Mouse (Mus musculus) skeletal muscle tissue, adult 2 months (tissue): ENCODE results near the gene Dnaja2.

Experiments
- DNase-seq: peaks from one replicate; pipeline ENCODE4 v3.0.0-alpha.2; 2012; ENCODE audit warnings: low read depth, low spot score

Dnaja2 gene

GRCm38 (mm10) chr8:85502381-85502780 is 52.8 kb downstream of the Dnaja2 start:
- no peak for DNase-seq

DNA sequence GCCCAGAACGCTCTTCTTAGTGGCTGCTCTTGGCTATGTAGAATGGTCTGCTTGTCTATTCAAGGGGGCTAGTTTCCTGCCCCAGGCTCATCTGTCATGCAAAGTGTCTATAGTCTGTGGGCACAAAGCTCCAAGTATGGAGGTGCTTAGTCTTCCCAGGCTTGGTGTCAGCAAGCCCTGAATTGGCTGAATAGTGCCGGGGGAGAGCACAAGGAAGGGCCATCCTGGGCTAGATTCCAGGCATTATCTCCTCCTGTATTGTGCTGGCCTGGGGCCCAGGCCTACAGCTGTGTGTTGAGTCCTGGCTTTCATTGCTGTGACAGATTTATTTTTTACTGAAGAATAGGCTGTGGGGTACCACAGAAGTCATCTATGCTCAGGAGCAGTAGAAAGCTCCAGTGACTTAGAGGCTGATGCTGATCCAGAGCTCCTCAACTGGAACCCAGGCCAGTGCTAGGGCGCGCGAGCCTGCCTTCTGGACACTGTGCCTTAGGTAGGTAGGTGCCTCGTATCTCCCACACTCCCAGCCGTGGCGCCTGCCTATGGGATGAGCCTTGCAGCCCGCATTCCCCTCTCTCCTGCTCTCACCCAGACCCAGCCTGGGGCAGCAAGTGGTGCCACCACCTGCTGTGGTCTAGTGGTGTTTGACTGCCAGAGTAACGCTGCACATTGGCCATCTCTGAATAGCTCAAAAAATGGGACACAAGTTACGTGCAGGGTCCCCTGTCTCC is 54.0 kb downstream of the Dnaja2 start:
- no peak for DNase-seq

DNA sequence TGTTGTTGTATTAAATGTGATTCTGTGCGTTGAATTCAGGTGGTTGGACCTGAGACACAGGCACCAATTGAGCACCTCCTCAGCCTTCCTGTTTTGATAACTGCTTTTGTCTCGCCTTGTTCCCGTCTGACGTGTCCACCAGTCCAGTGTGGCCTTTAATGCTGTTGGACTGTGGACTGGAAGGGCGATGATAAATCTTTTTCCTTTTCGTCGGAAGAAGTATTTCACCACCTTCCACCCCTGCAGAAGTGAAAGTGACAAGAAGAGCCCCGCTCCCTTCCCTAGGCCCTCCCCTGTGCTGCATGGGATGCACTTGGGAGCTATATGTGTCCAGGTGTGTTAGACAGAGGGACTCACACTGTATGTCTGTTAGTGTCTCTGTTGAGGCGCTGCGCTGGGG is 54.7 kb downstream of the Dnaja2 start:
- DNase-seq = no peak

DNA sequence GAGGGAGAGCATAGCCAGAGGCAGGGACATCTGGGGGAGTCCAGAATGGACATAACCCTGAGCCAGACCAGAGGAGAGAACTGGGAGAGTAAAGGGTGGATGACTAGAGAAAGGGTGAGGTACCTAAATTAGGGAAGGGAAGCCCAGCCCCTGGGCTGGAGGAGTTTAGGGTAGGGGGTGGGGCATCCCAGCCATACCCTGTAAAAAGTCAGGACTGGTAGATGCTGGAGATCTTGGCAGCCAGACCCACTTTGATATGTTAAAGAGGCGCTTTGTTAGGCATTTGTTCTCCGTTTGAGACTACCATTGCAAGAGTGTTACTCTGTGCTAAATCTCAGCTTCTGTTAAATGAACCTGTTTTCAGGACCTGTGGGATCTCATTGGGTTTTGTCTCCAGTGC is 56.6 kb downstream of the Dnaja2 start:
- no peak for DNase-seq

GRCm38 (mm10) chr8:85496778-85497177 is 58.4 kb downstream of the Dnaja2 start:
- no peak for DNase-seq

DNA sequence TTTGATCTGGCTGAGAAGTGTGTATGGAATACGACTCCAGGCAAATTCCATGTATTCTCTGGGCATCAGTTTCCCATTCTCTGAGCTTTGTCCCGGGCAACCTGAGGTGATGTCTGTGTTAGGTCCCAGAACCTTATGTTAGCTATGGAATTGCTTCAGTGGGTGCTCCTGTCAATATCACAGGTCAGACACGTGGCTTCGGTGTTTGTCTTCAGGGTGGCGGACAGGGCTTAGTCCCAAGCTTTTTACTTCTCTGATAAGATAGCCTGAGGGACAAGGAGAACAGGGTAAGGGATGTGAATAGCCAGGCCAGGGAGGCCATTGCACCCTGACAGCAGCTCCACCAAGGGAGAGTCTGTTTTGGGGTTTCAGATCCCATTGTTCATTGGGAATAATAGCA is 59.0 kb downstream of the Dnaja2 start:
- no peak for DNase-seq

- DNase-seq = no peak
Observed at GRCm38 (mm10) chr8:85492940-85493931, 61.9 kb downstream of the Dnaja2 start.

DNA sequence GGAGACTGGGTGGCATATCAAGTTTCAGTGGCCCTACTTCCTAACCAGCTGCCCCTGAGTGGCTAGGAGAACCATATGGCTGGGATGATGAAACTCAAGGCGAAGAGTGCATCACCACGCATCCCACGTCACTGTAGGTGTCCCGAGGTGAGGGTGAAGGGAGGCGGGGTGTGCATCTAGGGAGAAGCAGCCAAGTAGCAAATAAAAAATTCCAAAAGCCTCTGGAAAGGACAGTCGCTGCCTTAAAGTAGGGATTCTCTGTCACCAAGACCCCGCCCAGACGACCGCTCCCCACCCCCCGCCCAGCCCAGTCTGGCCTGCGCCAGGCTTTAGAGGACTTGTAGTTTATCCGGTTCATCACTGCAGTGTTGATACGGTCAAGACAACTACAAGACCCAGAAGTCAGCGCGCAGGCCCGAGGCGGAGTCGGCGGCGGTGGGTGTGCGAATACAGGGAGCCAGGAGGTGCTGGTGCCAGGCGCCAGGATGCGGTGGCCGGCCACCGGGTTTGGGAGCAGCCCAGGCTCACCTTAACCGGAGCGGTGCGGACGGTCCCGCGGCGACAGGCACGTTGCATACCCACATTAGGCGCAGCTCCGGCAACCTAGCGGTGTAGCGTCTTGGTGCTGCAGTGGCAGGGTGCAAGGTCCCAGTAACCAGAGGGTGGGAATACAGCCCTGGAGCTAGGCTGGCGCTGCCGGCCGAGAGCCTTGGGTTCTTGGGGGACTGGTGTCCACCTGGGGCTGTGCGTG is 62.8 kb downstream of the Dnaja2 start, which contains the start of gene Gpt2:
Gene Gpt2 (plus strand): TSS at position 452 of the 751 bp plus-strand sequence.
- DNase-seq = peak; percentile 92

GRCm38 (mm10) chr8:85489546-85489945 is 65.6 kb downstream of the Dnaja2 start:
- no peak for DNase-seq

GRCm38 (mm10) chr8:85488631-85489030 is 66.5 kb downstream of the Dnaja2 start:
- DNase-seq = no peak

DNA sequence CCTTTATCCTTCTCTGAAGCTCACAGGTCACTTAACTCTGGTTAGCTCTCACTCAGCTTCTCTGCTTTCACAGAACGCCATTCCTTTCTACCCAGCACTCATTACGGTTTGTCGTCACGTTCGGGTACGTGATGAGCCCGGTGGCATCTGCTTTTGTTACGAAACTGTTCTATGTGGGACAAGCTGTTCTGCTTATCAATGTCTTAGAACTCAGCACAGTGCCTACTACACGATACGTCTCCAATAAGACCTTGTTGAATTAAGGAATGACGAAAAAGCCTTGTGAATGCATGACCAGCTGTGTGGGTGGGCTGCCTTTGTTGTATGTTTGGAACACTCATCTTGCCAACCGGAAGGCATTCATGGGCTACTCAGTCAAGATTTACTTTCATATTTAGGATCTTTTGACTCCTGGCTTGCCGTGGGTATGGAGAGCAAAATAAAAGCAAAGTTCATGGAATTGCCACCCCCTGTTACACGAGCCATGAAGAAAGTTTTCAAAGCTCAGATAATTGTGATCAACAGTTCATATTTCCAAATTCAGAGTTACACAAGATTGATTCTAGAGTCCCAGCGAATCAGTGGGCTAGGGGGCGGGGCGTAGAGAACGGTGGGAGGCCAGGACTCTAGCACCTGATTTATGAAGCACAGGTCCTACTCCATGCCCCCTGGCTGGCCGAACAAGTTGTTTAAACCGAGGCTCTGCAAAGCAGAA is 67.1 kb downstream of the Dnaja2 start:
- DNase-seq = no peak
